Mouse (Mus musculus): ENCODE data around the gene Fgfr2.

- TF ChIP-seq CTCF (IDR thresholded peaks at IDR 0.05; ENCODE audit: control insufficient read depth, insufficient read depth, insufficient read length) (no peak), USF1 (IDR thresholded peaks at IDR 0.05; ENCODE audit: low read depth) (no peak), MAX (IDR thresholded peaks at IDR 0.05) (no peak), MYOG (IDR thresholded peaks at IDR 0.05; ENCODE audit: control insufficient read depth, extremely low read depth, insufficient read length) (no peak), CEBPB (IDR thresholded peaks at IDR 0.05; ENCODE audit: low read depth) (no peak), MYOD1 (IDR thresholded peaks at IDR 0.05; ENCODE audit: control insufficient read depth, insufficient read length, low read depth) (no peak)
These were observed 456.6 kb downstream of the Fgfr2 start for GRCm38 (mm10) chr7:132666516-132666915.
